Mouse (Mus musculus) E14TG2a.4 (cell line): ENCODE measurements around the gene Plch1.

Experiments used
- CTCF ChIP-seq: conservative IDR thresholded peaks from 2 replicates; pipeline ENCODE4 v1.5.1; 2014; ENCODE audit warnings: low read length
- POU5F1 ChIP-seq: IDR thresholded peaks from 2 replicates; pipeline ENCODE4 v1.6.1; 2014; ENCODE audit warnings: low read length, borderline replicate concordance

DNA sequence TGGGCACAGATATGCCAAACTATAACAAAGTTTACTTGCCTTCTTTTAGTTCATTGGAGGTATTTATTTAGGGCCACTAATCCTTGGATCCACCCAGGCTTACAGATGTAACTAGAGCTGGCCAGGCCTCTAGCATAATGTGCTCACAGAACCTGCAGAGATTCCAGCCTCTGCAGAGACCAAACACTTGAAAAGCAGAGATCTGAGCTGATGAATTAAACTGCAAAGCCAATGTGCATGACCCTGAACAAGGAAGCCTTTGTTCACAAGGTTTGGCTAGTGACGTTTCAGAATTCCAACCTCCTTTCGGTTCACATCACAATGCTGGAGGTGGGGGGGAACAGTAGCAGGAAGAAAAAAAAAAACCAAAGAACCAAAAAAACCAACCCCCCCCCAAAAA, 28.0 kb downstream of the Plch1 start:
- TF ChIP-seq CTCF (no peak), POU5F1 (no peak)
